Mouse (Mus musculus): ENCODE measurements at regions not wholly inside any gene's neighbourhood (a gene's known extent, or its start where the extent isn't known, plus 50 kb on each side); places are given as distances from the start of the nearest gene placed in this dataset.

GRCm38 (mm10) chr1:186312008-186312407 is 194.9 kb upstream of the Lyplal1 start:
- no peak for TF ChIP-seq POLR2A (IDR thresholded peaks at IDR 0.05; ENCODE audit: low read depth, low read length)
- no peak for TF ChIP-seq CTCF (IDR thresholded peaks at IDR 0.05; ENCODE audit: borderline replicate concordance, insufficient read depth, low read length)

All from embryonic fibroblast, embryonic 13.5 days (primary cell).